Mouse (Mus musculus) MEL (cell line): ENCODE results near the gene Tead3.

ENCODE experiments used
- CTCF ChIP-seq, 3 experiments: IDR thresholded peaks in 2 of 3; conservative IDR thresholded peaks in 1 of 3; 2 replicates each; pipeline ENCODE4 v1.5.1; 2011 to 2012; ENCODE audit warnings: low read length in 3 of 3, low read depth in 2 of 3, mild to moderate bottlenecking in 2 of 3, improper control_type of control experiment in 1 of 3, inconsistent platforms in 1 of 3, mixed read lengths in 1 of 3, moderate library complexity in 1 of 3; ENCODE audit not compliant: control insufficient read depth in 1 of 3, insufficient read depth in 1 of 3, poor library complexity in 1 of 3, severe bottlenecking in 1 of 3
- GATA1 ChIP-seq: IDR thresholded peaks from 2 replicates; pipeline ENCODE4 v1.6.1; 2011; ENCODE audit warnings: low read depth, low read length, improper control_type of control experiment
- POLR2A ChIP-seq, 2 experiments: IDR thresholded peaks; 2 replicates each; pipeline ENCODE4 v1.6.1; 2011 to 2012; ENCODE audit warnings: low read length in 2 of 2, mild to moderate bottlenecking in 2 of 2, control low read depth in 1 of 2, improper control_type of control experiment in 1 of 2, low read depth in 1 of 2, moderate library complexity in 1 of 2; ENCODE audit not compliant: control insufficient read depth in 1 of 2, insufficient read depth in 1 of 2, poor library complexity in 1 of 2

DNA sequence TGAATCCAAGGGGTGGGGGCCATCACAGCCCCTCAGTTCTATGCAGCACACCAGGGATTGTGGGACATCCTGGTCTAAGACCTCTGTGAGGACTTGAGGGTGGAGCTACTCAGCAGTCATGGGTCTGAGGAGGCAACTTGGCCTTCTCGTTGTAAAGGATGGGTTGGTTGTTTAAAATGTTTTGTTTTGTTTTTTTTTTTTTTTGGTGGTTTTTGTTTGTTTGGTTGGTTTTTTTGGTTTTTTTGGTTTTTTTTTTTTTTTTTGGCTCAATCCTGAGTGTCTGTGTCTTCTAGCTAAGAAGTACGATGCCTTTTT lies 20.4 kb downstream of the Tead3 start:
- TF ChIP-seq GATA1 (no peak), POLR2A (IDR thresholded peaks at IDR 0.05; ENCODE audit: control insufficient read depth in 1 of 2, insufficient read depth in 1 of 2, low read depth in 1 of 2, low read length in 2 of 2, poor library complexity in 1 of 2) (no peak; a peak in 1 of 4 replicates), CTCF (IDR thresholded peaks at IDR 0.05 in 2 of 3, conservative IDR thresholded peaks at IDR 0.05 in 1 of 3; ENCODE audit: control insufficient read depth in 1 of 3, insufficient read depth in 1 of 3, low read depth in 2 of 3, low read length in 3 of 3, poor library complexity in 1 of 3, severe bottlenecking in 1 of 3) (no peak)
